Mouse (Mus musculus): Measurements from ENCODE around the gene Fhdc1. TPM values are rescaled to one million over a fixed set of nuclear protein-coding genes. Genes with fewer than 3 reads are reported as not detected.
A peak's percentile ranks its signal among the peaks of the same experiment; 100 is the strongest.

Fhdc1 gene
- polyA plus RNA-seq, 1 experiment from 2014 or later = 20.0 TPM

- H3K9ac ChIP-seq (ENCODE audit: low read length) = no peak overlapping the region
- H3K27me3 ChIP-seq (ENCODE audit: control insufficient read depth, insufficient read depth, low read length) = no peaks in the 10 kb centered on the region
- H3K27ac ChIP-seq (ENCODE audit: low read length) = no peak overlapping the region
- no peak for ATAC-seq (ENCODE audit: insufficient read depth, low FRiP score)
- H3K4me3 ChIP-seq (replicated peaks; ENCODE audit: low read length) = no peak overlapping the region
- 0 out of 2 replicates have a peak, but pooled peaks cover 3% of the 10 kb centered on the region for H3K4me1 ChIP-seq (ENCODE audit: control insufficient read depth, insufficient read depth, low read length)
- no peak overlapping the region for H3K4me2 ChIP-seq (ENCODE audit: low read depth, low read length)
- H3K9me3 ChIP-seq (replicated peaks; ENCODE audit: control insufficient read depth, low read length) = no peaks in the 10 kb centered on the region
- WGBS = 64% methylated on average over 9 of the region's 9 CpGs
- H3K36me3 ChIP-seq (ENCODE audit: control insufficient read depth, insufficient read depth, low read length) = no peaks in the 10 kb centered on the region; the same call in 1 of the 2 replicates
These were observed 34.4 kb downstream of the Fhdc1 start for GRCm38 (mm10) chr3:84445838-84446237.

- no peak for ATAC-seq (ENCODE audit: insufficient read depth, low FRiP score)
- no peak overlapping the region for H3K4me3 ChIP-seq (replicated peaks; ENCODE audit: low read length)
- no peaks in the 10 kb centered on the region for H3K9me3 ChIP-seq (replicated peaks; ENCODE audit: control insufficient read depth, low read length)
- H3K9ac ChIP-seq (ENCODE audit: low read length) = no peak overlapping the region
- WGBS = 79% methylated on average over 4 of the region's 4 CpGs
- no peaks in the 10 kb centered on the region for H3K27me3 ChIP-seq (ENCODE audit: control insufficient read depth, insufficient read depth, low read length)
- H3K4me2 ChIP-seq (ENCODE audit: low read depth, low read length) = no peak overlapping the region
- H3K4me1 ChIP-seq (ENCODE audit: control insufficient read depth, insufficient read depth, low read length) = 0 out of 2 replicates have a peak, but pooled peaks cover 3% of the 10 kb centered on the region
- H3K27ac ChIP-seq (ENCODE audit: low read length) = no peak overlapping the region
- H3K36me3 ChIP-seq (ENCODE audit: control insufficient read depth, insufficient read depth, low read length) = no peaks in the 10 kb centered on the region; the same call in 1 of the 2 replicates
These were observed 37.3 kb downstream of the Fhdc1 start for GRCm38 (mm10) chr3:84442890-84443289.

- Histone ChIP-seq H3K4me1 (ENCODE audit: control insufficient read depth, insufficient read depth, low read length) (peaks cover 10% of the 10 kb centered on the region), H3K36me3 (ENCODE audit: control insufficient read depth, insufficient read depth, low read length) (no peaks in the 10 kb centered on the region; the same call in 1 of the 2 replicates), H3K27me3 (ENCODE audit: control insufficient read depth, insufficient read depth, low read length) (no peaks in the 10 kb centered on the region), H3K4me3 (replicated peaks; ENCODE audit: low read length) (no peak overlapping the region), H3K27ac (ENCODE audit: low read length) (no peak overlapping the region), H3K4me2 (ENCODE audit: low read depth, low read length) (no peak overlapping the region), H3K9me3 (replicated peaks; ENCODE audit: control insufficient read depth, low read length) (no peaks in the 10 kb centered on the region), H3K9ac (ENCODE audit: low read length) (no peak overlapping the region)
- 93% methylated on average over 7 of the region's 7 CpGs for WGBS
- ATAC-seq (ENCODE audit: insufficient read depth, low FRiP score) = no peak
These were observed 40.6 kb downstream of the Fhdc1 start for GRCm38 (mm10) chr3:84439431-84440210.

- Histone ChIP-seq H3K27me3 (ENCODE audit: control insufficient read depth, insufficient read depth, low read length) (no peaks in the 10 kb centered on the region), H3K4me3 (replicated peaks; ENCODE audit: low read length) (no peak overlapping the region), H3K4me2 (ENCODE audit: low read depth, low read length) (no peak overlapping the region), H3K9ac (ENCODE audit: low read length) (no peak overlapping the region), H3K27ac (ENCODE audit: low read length) (no peak overlapping the region), H3K36me3 (ENCODE audit: control insufficient read depth, insufficient read depth, low read length) (no peaks in the 10 kb centered on the region; the same call in 1 of the 2 replicates), H3K4me1 (ENCODE audit: control insufficient read depth, insufficient read depth, low read length) (peaks cover 10% of the 10 kb centered on the region), H3K9me3 (replicated peaks; ENCODE audit: control insufficient read depth, low read length) (no peaks in the 10 kb centered on the region)
- WGBS = 82% methylated on average over 7 of the region's 7 CpGs
- ATAC-seq (ENCODE audit: insufficient read depth, low FRiP score) = no peak
These were observed 41.4 kb downstream of the Fhdc1 start for GRCm38 (mm10) chr3:84438840-84439239.

- no peak for ATAC-seq (ENCODE audit: insufficient read depth, low FRiP score)
These were observed 42.1 kb downstream of the Fhdc1 start for GRCm38 (mm10) chr3:84438118-84438517.

GRCm38 (mm10) chr3:84436947-84437346 is 43.3 kb downstream of the Fhdc1 start:
- H3K9ac ChIP-seq (ENCODE audit: low read length) = no peak overlapping the region
- ATAC-seq (ENCODE audit: insufficient read depth, low FRiP score) = no peak
- H3K9me3 ChIP-seq (replicated peaks; ENCODE audit: control insufficient read depth, low read length) = no peaks in the 10 kb centered on the region
- WGBS = 79% methylated on average over 7 of the region's 7 CpGs
- no peak overlapping the region for H3K4me2 ChIP-seq (ENCODE audit: low read depth, low read length)
- H3K36me3 ChIP-seq (ENCODE audit: control insufficient read depth, insufficient read depth, low read length) = no peaks in the 10 kb centered on the region
- H3K27me3 ChIP-seq (ENCODE audit: control insufficient read depth, insufficient read depth, low read length) = no peaks in the 10 kb centered on the region
- H3K4me3 ChIP-seq (replicated peaks; ENCODE audit: low read length) = no peak overlapping the region
- H3K27ac ChIP-seq (ENCODE audit: low read length) = no peak overlapping the region
- peaks cover 10% of the 10 kb centered on the region for H3K4me1 ChIP-seq (ENCODE audit: control insufficient read depth, insufficient read depth, low read length)

More at GRCm38 (mm10) chr3:84438118-84438517, 42.1 kb downstream of the Fhdc1 start:
- Histone ChIP-seq H3K4me3 (replicated peaks; ENCODE audit: low read length) (no peak overlapping the region), H3K36me3 (ENCODE audit: control insufficient read depth, insufficient read depth, low read length) (no peaks in the 10 kb centered on the region; the same call in 1 of the 2 replicates), H3K9me3 (replicated peaks; ENCODE audit: control insufficient read depth, low read length) (no peaks in the 10 kb centered on the region), H3K27me3 (ENCODE audit: control insufficient read depth, insufficient read depth, low read length) (no peaks in the 10 kb centered on the region), H3K27ac (ENCODE audit: low read length) (no peak overlapping the region), H3K4me1 (ENCODE audit: control insufficient read depth, insufficient read depth, low read length) (peaks cover 10% of the 10 kb centered on the region), H3K4me2 (ENCODE audit: low read depth, low read length) (no peak overlapping the region), H3K9ac (ENCODE audit: low read length) (no peak overlapping the region)
- WGBS = 57% methylated on average over 11 of the region's 11 CpGs

GRCm38 (mm10) chr3:84435288-84436043 is 44.8 kb downstream of the Fhdc1 start:
- ATAC-seq (ENCODE audit: insufficient read depth, low FRiP score) = peak; percentile 56; the same call in 1 of the 2 replicates
- H3K9ac ChIP-seq (ENCODE audit: low read length) = no peak overlapping the region
- no peaks in the 10 kb centered on the region for H3K27me3 ChIP-seq (ENCODE audit: control insufficient read depth, insufficient read depth, low read length)
- no peaks in the 10 kb centered on the region for H3K9me3 ChIP-seq (replicated peaks; ENCODE audit: control insufficient read depth, low read length)
- H3K36me3 ChIP-seq (ENCODE audit: control insufficient read depth, insufficient read depth, low read length) = no peaks in the 10 kb centered on the region
- no peak overlapping the region for H3K4me2 ChIP-seq (ENCODE audit: low read depth, low read length)
- no peak overlapping the region for H3K27ac ChIP-seq (ENCODE audit: low read length)
- H3K4me3 ChIP-seq (replicated peaks; ENCODE audit: low read length) = no peak overlapping the region
- H3K4me1 ChIP-seq (ENCODE audit: control insufficient read depth, insufficient read depth, low read length) = peaks cover 21% of the 10 kb centered on the region
- 22% methylated on average over 11 of the region's 11 CpGs for WGBS

GRCm38 (mm10) chr3:84432797-84433445 is 47.3 kb downstream of the Fhdc1 start:
- Histone ChIP-seq H3K9me3 (replicated peaks; ENCODE audit: control insufficient read depth, low read length) (no peaks in the 10 kb centered on the region), H3K9ac (ENCODE audit: low read length) (no peak overlapping the region), H3K36me3 (ENCODE audit: control insufficient read depth, insufficient read depth, low read length) (no peaks in the 10 kb centered on the region), H3K27ac (ENCODE audit: low read length) (no peak overlapping the region), H3K27me3 (ENCODE audit: control insufficient read depth, insufficient read depth, low read length) (no peaks in the 10 kb centered on the region), H3K4me1 (ENCODE audit: control insufficient read depth, insufficient read depth, low read length) (peaks cover 40% of the 10 kb centered on the region), H3K4me2 (ENCODE audit: low read depth, low read length) (no peak overlapping the region), H3K4me3 (replicated peaks; ENCODE audit: low read length) (no peak overlapping the region)
- 79% methylated on average over 10 of the region's 10 CpGs for WGBS
- ATAC-seq (ENCODE audit: insufficient read depth, low FRiP score) = no peak

All from stomach, embryonic 16.5 days (tissue).